Mouse (Mus musculus): ENCODE results near the gene Vmn1r18.
"Not testable (repeated sequence)": the region's sequence is repeated elsewhere in the genome, so short reads cannot be mapped to it uniquely, and the experiment has no call there.

Gene Vmn1r18

GRCm38 (mm10) chr6:57395683-57396082 is at the start of gene Vmn1r18:
TSS of gene Vmn1r18 (minus strand) at chr6:57395783.
- DNase-seq = no peak

DNA sequence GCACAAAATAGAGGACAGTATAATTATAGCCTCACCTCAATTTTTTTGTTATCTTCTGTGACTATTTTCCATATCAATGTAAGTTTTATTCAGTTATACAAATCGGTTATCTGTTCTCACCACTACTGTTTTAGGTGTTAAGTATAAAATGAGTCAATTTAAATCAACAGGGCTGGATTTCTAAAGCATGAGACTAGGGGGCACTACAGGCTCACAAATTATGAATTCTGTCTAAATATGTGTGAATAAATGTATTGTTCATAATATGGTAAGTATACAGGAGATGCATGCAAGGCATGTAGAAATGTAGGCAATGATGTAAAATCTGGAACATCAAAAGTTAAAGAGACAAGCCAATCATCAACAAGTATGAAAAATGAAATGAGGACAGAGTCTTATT is 35.6 kb upstream of the Vmn1r18 start:
- no peak for DNase-seq

DNA sequence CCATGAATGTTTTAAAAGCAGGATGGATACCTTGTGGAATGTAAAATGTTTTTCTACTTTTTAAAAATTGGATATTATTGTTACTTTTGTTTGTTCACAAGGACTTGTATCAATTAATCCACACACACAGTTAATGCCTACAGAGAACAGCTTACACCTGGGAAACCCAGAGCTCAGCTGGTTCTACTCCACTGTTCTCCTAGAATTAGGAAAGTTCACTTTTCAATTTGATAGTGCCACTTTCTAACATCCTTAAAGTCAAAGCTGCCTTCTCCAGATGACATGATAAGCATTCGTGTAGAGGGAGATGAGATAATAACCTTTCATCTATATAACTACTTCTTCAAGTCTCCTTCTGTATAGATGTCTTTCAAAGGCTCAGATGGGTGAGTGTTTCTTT is 33.0 kb upstream of the Vmn1r18 start, which contains the start of gene Vmn1r20:
Gene Vmn1r20 (plus strand): TSS at position 301 of the 400 bp plus-strand sequence.
- DNase-seq = no peak

GRCm38 (mm10) chr6:57403480-57403879 is 7.9 kb upstream of the Vmn1r18 start, which contains the start of gene Vmn1r19:
TSS of gene Vmn1r19 (plus strand) at chr6:57403780.
- DNase-seq = not testable (repeated sequence)

- no peak for DNase-seq
Measured at GRCm38 (mm10) chr6:57367496-57367895, 28.1 kb downstream of the Vmn1r18 start.

DNA sequence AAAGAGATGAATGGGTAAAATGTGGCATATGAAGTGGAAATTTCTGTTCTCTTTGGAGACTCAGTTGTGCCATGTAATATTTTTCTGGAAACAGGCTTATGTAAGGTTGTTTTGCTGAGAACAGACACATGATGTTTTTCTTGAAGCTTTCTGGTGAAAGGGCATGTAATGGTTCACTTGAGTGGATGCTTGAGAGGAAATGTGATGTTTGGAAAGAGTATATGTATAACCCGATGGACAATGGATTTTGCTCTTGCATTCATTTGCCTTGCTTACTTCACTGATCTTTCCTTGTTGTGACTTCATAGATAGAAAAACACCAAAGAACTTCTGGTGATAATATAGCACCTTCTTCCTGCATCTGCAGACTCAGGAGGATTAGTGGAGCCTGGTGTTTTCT is 29.7 kb downstream of the Vmn1r18 start:
- not testable (repeated sequence) for DNase-seq

GRCm38 (mm10) chr6:57363627-57364026 is 32.0 kb downstream of the Vmn1r18 start, which contains the start of gene Vmn1r17:
TSS of gene Vmn1r17 (minus strand) at chr6:57363727.
- DNase-seq = no peak

DNA sequence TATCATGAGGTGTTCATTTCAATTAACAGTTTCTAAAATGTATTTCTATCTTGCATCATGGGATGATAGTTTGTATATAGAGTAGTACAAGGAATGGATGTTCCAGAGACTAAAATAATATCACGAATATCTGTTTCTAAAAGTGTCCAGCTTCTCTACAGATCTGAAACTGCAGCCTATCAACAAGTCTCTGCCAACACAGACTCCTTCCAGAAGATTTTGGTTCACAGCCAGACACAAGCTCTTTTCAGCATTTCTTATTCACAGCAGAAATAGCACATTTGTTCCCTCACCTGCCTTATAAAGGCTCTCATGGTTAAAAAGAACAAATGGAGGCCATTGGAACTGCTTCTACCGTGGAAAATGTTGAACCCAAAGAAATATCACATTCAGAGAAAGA is 38.7 kb downstream of the Vmn1r18 start:
- no peak for DNase-seq

GRCm38 (mm10) chr6:57329394-57329793 is 66.2 kb downstream of the Vmn1r18 start, which contains the start of gene Vmn1r16:
TSS of gene Vmn1r16 (minus strand) at chr6:57329494.
- no peak for DNase-seq
